Mouse (Mus musculus) kidney, embryonic 14.5 days (tissue): ENCODE results near the gene Cst3. TPM values are rescaled to one million over a fixed set of nuclear protein-coding genes. Genes with fewer than 3 reads are reported as not detected.

ENCODE experiments used
- polyA plus RNA-seq: library from polyadenylated mRNA; unstranded; fragments of >200 nt; fragmentation: Nextera tagmentation; extraction: Ambion mirVana; gene quantifications from 2 replicates; pipeline ENCODE4 v1.2.1, GENCODE M21; 2014

Gene Cst3
- polyA plus RNA-seq, 1 experiment from 2014 or later, result 391 TPM

Other genes with a start within 250 kb of the Cst3 start
- gene Nxt1, start 203.1 kb downstream of the Cst3 start, polyA plus RNA-seq, result 109 and 136 TPM in 2 replicates
- 13.8 and 25.9 TPM in 2 replicates for gene Gzf1, start 194.7 kb downstream of the Cst3 start, polyA plus RNA-seq
- gene Napb, start 143.2 kb downstream of the Cst3 start, polyA plus RNA-seq, result 1.8 and 2.7 TPM in 2 replicates
- not detected in 2 replicates for gene Cstl1, start 125.3 kb downstream of the Cst3 start, polyA plus RNA-seq
- not detected in 2 replicates for gene Cst11, start 104.2 kb downstream of the Cst3 start, polyA plus RNA-seq
- not detected in 2 replicates for gene 8030411F24Rik, start 93.7 kb downstream of the Cst3 start, polyA plus RNA-seq
- gene Cst12, start 86.3 kb downstream of the Cst3 start, polyA plus RNA-seq, result not detected in 2 replicates
- not detected in 2 replicates for gene Cst8, start 76.9 kb downstream of the Cst3 start, polyA plus RNA-seq
- gene Cst13, start 55.6 kb downstream of the Cst3 start, polyA plus RNA-seq, result not detected in 2 replicates
- gene Cst9, start 40.5 kb downstream of the Cst3 start, polyA plus RNA-seq, result not detected in 2 replicates
- not detected in 2 replicates for gene 9230104L09Rik, start 10.7 kb downstream of the Cst3 start, polyA plus RNA-seq
- not detected in 2 replicates for gene Gm1330, start 127.6 kb upstream of the Cst3 start, polyA plus RNA-seq
- gene Gm10750, start 141.5 kb upstream of the Cst3 start, polyA plus RNA-seq, result not detected in 2 replicates